Mouse (Mus musculus) liver, adult 2 months (tissue): ENCODE data around the gene Pdgfb.

Source experiments
- CTCF ChIP-seq: fragments of 200-500 bp; IDR thresholded peaks from 2 replicates; pipeline ENCODE4 v1.5.1; 2011; ENCODE audit warnings: low read depth, low read length, control low read depth
- POLR2A ChIP-seq: fragments of 200-500 bp; IDR thresholded peaks from 2 replicates; pipeline ENCODE4 v1.6.1; 2011; ENCODE audit warnings: low read length, control low read depth; ENCODE audit not compliant: insufficient read depth; ENCODE audit errors: extremely low read depth

GRCm38 (mm10) chr15:80051782-80052181, 37.0 kb upstream of the Pdgfb start:
- TF ChIP-seq CTCF (no peak), POLR2A (no peak)
